Mouse (Mus musculus) olfactory bulb, adult 2 months (tissue): ENCODE results near the gene Ncan. TPM values are rescaled to one million over a fixed set of nuclear protein-coding genes. Genes with fewer than 3 reads are reported as not detected.
A peak's percentile ranks its signal among the peaks of the same experiment; 100 is the strongest.

Experiments used
- H3K27ac ChIP-seq: fragments of 200-500 bp; 2 replicates; pipeline ENCODE4 v1.5.1; 2012; ENCODE audit warnings: low read depth, low read length; ENCODE audit not compliant: insufficient read depth
- H3K4me1 ChIP-seq: fragments of 200-500 bp; 2 replicates; pipeline ENCODE4 v1.6.1; 2012; ENCODE audit warnings: low read length; ENCODE audit not compliant: control insufficient read depth, insufficient read depth
- H3K4me3 ChIP-seq: fragments of 200-500 bp; 2 replicates; pipeline ENCODE4 v1.5.1; 2012; ENCODE audit warnings: mild to moderate bottlenecking, low read depth, low read length, moderate library complexity; ENCODE audit not compliant: insufficient read depth
- CTCF ChIP-seq: fragments of 200-500 bp; IDR thresholded peaks from 2 replicates; pipeline ENCODE4 v1.5.1; 2012; ENCODE audit warnings: low read depth, mild to moderate bottlenecking, low read length, moderate library complexity; ENCODE audit not compliant: insufficient read depth
- POLR2A ChIP-seq: fragments of 200-500 bp; IDR thresholded peaks from 2 replicates; pipeline ENCODE4 v1.6.1; 2012; ENCODE audit warnings: mild to moderate bottlenecking, low read depth, low read length, moderate library complexity; ENCODE audit not compliant: insufficient read depth
- WGBS: fragments of 180-500 bp; shearing (Covaris S2); methylation state at CpG from one replicate; pipeline ENCODE4 v1.1.7; 2018; 5-methylcytosine and 5-hydroxymethylcytosine counted together
- polyA plus RNA-seq: library from polyadenylated mRNA; stranded (reverse); fragments of >200 nt; gene quantifications from 2 replicates; pipeline ENCODE4 v1.2.4, GENCODE M21; 2012; ENCODE audit warnings: low replicate concordance; ENCODE audit not compliant: missing spikeins, insufficient read depth, insufficient read length

The Ncan gene
- polyA plus RNA-seq, 1 experiment, result not detected

GRCm38 (mm10) chr8:70114892-70115291 is 5.8 kb downstream of the Ncan start:
- no peak overlapping the region for H3K4me3 ChIP-seq
- H3K27ac ChIP-seq, result no peak overlapping the region
- H3K4me1 ChIP-seq, result peaks cover 40% of the 10 kb centered on the region
- TF ChIP-seq POLR2A (no peak), CTCF (no peak)
- 60% methylated on average over 13 of the region's 13 CpGs for WGBS

DNA sequence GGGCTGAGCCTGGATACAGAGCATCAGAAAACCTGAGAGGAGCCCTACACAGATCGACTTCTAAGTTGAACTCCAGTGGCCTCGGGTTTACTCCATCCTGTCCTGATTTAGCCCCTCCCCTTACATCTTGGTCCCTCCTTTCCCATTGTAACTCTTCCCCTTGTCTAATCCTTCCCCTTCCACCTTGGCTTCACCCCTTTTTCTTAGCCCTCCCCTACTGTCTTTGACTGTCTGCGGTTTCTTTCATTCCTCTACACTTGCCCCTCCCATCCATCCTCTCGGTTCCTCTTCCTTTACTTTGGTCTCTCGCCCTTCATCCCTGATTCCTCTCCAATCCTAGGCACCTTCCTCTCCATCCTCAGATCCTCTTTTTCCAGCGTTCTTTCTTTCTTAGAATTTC is 6.2 kb downstream of the Ncan start:
- WGBS, result 46% methylated on average over 6 of the region's 6 CpGs
- Histone ChIP-seq H3K4me1 (peaks cover 39% of the 10 kb centered on the region), H3K4me3 (no peak overlapping the region), H3K27ac (no peak overlapping the region)
- no peak for TF ChIP-seq CTCF
- no peak for TF ChIP-seq POLR2A

DNA sequence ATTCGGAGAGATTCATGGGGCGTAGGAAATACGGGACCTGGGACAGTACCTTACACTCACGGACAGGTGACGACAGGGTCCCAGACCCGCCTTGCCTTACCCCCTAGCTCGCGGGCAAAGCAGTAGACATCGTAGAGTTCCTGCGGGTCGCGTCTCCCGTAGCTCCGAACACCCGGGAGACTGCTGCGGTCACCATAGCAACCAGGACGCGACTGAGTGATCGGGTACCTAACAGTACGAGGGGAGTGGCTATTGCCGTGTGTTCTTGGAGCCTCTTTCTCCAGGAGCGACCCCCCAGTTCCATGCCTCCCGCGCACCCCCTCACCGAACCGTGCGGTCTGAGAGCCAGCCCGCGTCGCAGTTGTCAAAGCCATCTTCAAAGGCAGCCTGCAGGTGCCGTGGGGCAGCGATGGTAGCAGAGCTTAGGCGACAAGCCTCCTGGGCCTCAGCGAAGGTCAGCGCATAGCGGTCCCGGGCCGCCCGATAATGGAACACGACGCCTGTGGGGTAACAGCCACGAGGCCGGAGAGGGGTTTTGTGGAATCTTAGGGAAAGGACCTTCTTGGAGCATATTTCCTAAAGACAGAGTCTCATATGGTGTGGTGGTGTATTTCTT is 8.2 kb downstream of the Ncan start:
- no peak for TF ChIP-seq CTCF
- Histone ChIP-seq H3K27ac (no peak overlapping the region), H3K4me1 (peaks cover 26% of the 10 kb centered on the region), H3K4me3 (no peak overlapping the region)
- 41% methylated on average over 43 of the region's 43 CpGs for WGBS

DNA sequence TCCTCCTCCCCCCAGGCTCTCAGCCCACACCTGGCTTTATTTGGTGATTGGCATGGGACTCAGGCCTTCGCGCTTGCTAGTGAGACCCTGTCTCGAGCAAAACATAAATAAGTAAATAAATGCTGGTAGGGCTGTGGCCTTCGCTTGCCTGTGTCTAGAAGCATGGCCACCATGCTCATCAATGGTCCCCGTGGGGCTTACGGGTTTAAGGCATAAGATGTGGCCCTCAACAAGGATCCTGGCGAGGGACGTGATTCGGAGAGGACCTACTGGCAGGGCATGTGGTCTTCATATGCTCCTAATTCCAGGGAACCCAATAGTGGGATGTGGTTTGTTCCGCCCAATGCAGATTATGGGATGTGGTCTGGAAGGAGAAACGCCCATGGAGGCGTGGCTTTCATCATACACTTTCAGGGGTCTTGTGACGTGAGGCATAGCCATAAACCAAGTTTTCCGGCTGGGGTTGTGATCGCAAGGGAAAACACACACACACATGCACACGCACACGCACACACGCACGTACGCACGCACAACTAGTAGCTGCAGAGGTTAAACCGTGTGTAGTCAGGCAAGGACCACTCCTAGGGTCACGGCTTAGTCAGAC is 9.4 kb downstream of the Ncan start:
- WGBS, result 83% methylated on average over 23 of the region's 23 CpGs
- Histone ChIP-seq H3K4me1 (peaks cover 16% of the 10 kb centered on the region), H3K4me3 (no peak overlapping the region), H3K27ac (no peak overlapping the region)
- no peak for TF ChIP-seq POLR2A
- TF ChIP-seq CTCF, result no peak

DNA sequence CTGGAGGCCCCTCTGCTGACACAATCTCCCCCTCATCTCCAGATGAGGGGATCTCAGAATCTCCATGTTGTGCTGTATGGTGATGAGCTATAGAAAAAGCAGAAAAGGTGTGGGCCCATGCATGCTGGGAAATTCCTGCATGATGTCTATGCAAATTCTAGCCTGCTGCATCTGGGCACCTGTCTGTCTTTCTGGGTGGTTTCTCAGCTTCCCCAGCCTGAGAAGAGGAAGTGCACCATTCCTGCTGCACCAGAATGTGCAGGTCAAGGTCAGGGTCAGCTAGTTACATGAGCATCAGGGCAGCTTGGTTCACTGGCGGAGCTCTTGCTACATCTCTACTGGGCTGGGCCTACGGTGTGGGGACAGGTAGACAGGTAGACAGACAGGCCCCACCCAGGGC is 10.2 kb downstream of the Ncan start:
- 88% methylated on average over 2 of the region's 2 CpGs for WGBS
- H3K4me3 ChIP-seq, result no peak overlapping the region
- H3K4me1 ChIP-seq, result peaks cover 16% of the 10 kb centered on the region
- H3K27ac ChIP-seq, result no peak overlapping the region
- TF ChIP-seq POLR2A, result no peak
- no peak for TF ChIP-seq CTCF

DNA sequence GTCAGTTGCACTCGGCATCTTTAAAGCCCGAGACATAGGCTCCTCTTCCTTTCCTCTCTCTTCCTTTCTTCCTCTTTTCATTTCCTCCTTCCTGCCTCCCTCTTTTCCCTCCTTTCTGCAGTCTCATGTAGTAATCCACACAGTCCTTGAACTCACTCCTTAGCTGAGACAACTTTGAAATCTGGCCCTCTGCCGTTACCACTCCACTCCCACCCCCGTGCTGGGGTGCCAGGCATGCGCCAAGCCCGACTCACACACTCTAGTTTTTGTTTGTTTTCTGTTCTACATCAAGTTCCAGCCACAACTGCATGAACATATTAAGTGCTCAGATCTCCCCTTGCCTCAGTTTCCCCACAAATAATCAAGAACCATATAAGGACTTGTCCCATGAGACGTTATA is 15.8 kb downstream of the Ncan start:
- Histone ChIP-seq H3K27ac (no peak overlapping the region), H3K4me3 (no peak overlapping the region), H3K4me1 (peaks cover 14% of the 10 kb centered on the region)
- 44% methylated on average over 7 of the region's 7 CpGs for WGBS
- TF ChIP-seq POLR2A, result no peak
- TF ChIP-seq CTCF, result no peak

GRCm38 (mm10) chr8:70104506-70104905 is 16.2 kb downstream of the Ncan start:
- TF ChIP-seq POLR2A, result no peak
- 20% methylated on average over 6 of the region's 6 CpGs for WGBS
- no peak overlapping the region for H3K27ac ChIP-seq
- H3K4me3 ChIP-seq, result no peak overlapping the region
- peaks cover 15% of the 10 kb centered on the region for H3K4me1 ChIP-seq

- peak overlapping the region; percentile 22; the same call in 1 of the 2 replicates for H3K27ac ChIP-seq
- 58% methylated on average over 8 of the region's 8 CpGs for WGBS
- no peak for TF ChIP-seq POLR2A
- TF ChIP-seq CTCF, result no peak
- no peak overlapping the region for H3K4me3 ChIP-seq
- peaks cover 15% of the 10 kb centered on the region for H3K4me1 ChIP-seq
Measured at GRCm38 (mm10) chr8:70100241-70100640, 20.4 kb downstream of the Ncan start.

DNA sequence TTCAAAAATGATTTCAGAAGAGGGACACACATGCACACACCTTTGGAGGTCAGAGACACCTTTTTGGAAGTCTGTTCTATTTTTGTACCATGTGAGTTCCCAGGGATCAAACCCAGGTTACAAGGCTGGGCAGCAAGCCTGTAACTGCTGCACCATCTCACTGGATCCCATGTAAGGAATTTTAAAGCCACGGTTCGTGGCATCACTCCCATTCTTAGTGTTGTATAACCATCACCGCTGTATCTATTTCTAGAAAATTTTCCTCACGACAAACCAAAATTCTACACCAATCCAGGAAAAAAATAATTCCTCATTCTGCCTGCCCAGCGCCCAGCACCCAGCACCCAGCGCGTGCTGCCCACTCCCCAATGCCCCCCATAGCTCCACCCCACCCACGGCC is 21.4 kb downstream of the Ncan start:
- no peak for TF ChIP-seq CTCF
- TF ChIP-seq POLR2A, result no peak
- Histone ChIP-seq H3K4me3 (no peak overlapping the region), H3K27ac (no peak overlapping the region), H3K4me1 (peaks cover 15% of the 10 kb centered on the region)
- 52% methylated on average over 8 of the region's 8 CpGs for WGBS
